23 mouse cellular contexts compared by ENCODE assay signal in genomic region chr1:77487856-77488462, GRCm38 (mm10). TPM values are rescaled to one million over a fixed set of nuclear protein-coding genes. Genes with fewer than 3 reads are reported as not detected.
"Had no signal": no experiment of that assay in that cellular context is flagged by ENCODE, and none has a peak within 500 bp of the region (broad histone marks: within the 10 kb centered on the region; RNA-seq: fewer than 3 reads in every experiment).

No protein-coding gene starts in this region.

- H3K9ac ChIP-seq: limb, embryonic 12.5 days; limb, embryonic 15.5 days; liver, embryonic 14.5 days; liver, postnatal 0 days; lung, embryonic 14.5 days; neural tube, embryonic 13.5 days; stomach, embryonic 15.5 days had no signal

- H3K4me3 ChIP-seq: left cerebral cortex, adult 2 months; limb, embryonic 12.5 days; limb, embryonic 15.5 days; neural tube, embryonic 13.5 days; stomach, embryonic 15.5 days had no signal

- H3K4me1 ChIP-seq: stomach, embryonic 15.5 days had no signal

- H3K27me3 ChIP-seq: limb, embryonic 12.5 days; limb, embryonic 15.5 days; neural tube, embryonic 13.5 days; stomach, embryonic 15.5 days had no signal

- H3K36me3 ChIP-seq: limb, embryonic 15.5 days; neural tube, embryonic 13.5 days; stomach, embryonic 15.5 days had no signal

- H3K4me2 ChIP-seq: limb, embryonic 12.5 days; limb, embryonic 15.5 days; liver, embryonic 11.5 days; lung, embryonic 14.5 days; midbrain, embryonic 11.5 days; neural tube, embryonic 13.5 days; stomach, embryonic 15.5 days had no signal

- DNase-seq: kidney, adult 11 months; kidney, adult 8-10 months; kidney, postnatal 14 days; kidney, postnatal 4 days; layer of hippocampus, postnatal 36 days; liver, postnatal 0 days; lung, embryonic 14.5 days; midbrain, embryonic 14.5 days; right cerebral cortex, postnatal 25 days; spleen, adult 18-20 months; thymus, adult 2 months; thymus, postnatal 14 days; thymus, postnatal 4 days had no signal

- ATAC-seq: liver, postnatal 0 days; lung, postnatal 0 days had no signal

- H3K9me3 ChIP-seq: limb, embryonic 12.5 days; limb, embryonic 15.5 days; neural tube, embryonic 13.5 days; stomach, embryonic 15.5 days had no signal

- H3K27ac ChIP-seq: left cerebral cortex, adult 2 months; limb, embryonic 12.5 days; limb, embryonic 15.5 days; liver, embryonic 14.5 days; macrophage; neural tube, embryonic 13.5 days; stomach, embryonic 15.5 days had no signal

RNA-seq across cellular contexts. Expression of gene Epha4, which starts 26.9 kb away (rescaled TPM):
- polyA plus RNA-seq: macrophage had no signal
